Mouse (Mus musculus): ENCODE results near the gene Atp5mpl.

Atp5mpl gene

DNA sequence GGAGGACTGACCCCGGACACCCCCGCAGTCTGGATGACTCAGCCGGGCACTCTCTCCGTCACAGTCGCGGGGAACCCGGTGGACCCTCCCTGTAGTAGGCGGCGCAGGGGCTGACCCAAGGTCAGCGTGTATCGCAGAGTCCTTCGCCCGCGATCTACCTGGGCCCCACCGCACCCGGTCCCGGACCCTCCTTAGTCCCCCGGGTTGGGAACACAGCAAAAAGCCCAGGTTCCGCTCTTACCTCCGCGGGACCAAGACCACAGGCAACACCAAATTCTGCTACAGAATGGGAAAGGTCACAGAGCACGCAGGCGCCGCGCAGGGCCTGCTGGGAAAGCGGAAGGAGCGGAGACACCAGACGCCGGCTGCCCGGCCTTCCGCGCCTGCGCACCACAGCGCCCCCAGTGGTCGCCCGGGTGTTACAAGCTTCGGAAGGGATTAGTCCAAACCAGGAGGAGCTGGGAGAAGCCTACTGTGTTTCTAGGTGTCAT is at the start of gene Atp5mpl:
TSS of gene Atp5mpl (minus strand) at position 295 of the 491 bp plus-strand sequence.
- ChIA-PET CTCF (interaction anchor here (0.5 to 2.0 kb wide), 40 partner anchors 8 to 1303 kb away, joined by 3 to 24 read pairs (median 3); partner anchors contain the start of gene Kif26a (in 1 of the 4)), POLR2A (interaction anchor here in 2 of 4 experiments (0.6 to 2.0 kb wide), 21 partner anchors 9 to 610 kb away, joined by 3 to 17 read pairs (median 3); no protein-coding TSS in a partner anchor)

DNA sequence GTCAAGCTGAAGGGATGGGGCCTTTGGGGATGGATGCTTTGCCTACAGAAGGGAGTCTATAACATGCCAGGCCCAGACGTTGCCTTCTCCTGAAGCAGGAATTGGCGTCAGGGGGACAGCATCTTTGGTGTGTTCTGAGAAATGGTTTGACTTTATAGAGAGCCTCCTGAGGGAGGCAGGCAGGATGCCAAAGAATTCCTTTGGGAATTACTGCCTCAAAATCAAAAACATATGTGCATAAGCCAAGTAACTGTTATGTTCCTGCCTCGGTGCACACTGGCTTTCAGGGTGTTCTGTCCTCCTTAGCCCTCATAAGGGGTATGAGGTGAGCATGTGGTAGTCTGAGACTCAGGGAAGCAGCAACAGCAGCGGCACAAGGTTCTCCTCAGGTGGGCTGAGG is 49.6 kb upstream of the Atp5mpl start:
- POLR2A ChIA-PET, result no interaction called here
- CTCF ChIA-PET, result interaction anchor here in 2 of 4 experiments (1.0 to 1.6 kb wide), 2 partner anchors 15 kb away, joined by 3 read pairs; no protein-coding TSS in a partner anchor

DNA sequence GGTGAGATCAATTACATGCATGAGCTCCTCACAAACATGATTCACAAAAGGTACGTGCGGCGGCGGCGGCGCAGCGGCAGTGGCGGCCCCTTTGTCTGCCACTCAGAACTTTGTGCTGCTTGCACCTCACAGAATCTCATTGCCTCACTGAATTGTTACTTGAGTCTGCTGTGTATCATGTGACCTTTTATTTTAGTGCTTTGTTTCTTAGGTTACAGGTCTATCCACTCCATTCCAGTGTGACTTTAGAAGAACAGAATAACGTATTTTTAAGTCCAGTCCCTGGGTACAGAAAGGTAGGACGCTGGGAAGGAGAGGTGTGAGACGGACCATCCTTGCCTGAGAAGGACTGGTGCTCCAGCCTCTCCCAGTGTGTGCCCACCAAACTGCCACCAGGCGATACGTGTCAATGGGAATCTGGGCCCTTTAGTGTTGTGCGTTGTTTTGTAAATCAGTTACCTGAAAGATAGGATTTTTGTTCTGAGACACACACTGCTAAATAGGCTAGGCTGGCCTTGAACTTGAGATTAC is 46.6 kb upstream of the Atp5mpl start:
- ChIA-PET CTCF (interaction anchor here in 2 of 4 experiments (1.7 to 1.9 kb wide), 2 partner anchors 12 kb away, joined by 4 to 7 read pairs; no protein-coding TSS in a partner anchor), POLR2A (interaction anchor here in 2 of 4 experiments (0.6 to 1.8 kb wide), 2 partner anchors 12 to 1174 kb away, joined by 4 to 6 read pairs; no protein-coding TSS in a partner anchor)

DNA sequence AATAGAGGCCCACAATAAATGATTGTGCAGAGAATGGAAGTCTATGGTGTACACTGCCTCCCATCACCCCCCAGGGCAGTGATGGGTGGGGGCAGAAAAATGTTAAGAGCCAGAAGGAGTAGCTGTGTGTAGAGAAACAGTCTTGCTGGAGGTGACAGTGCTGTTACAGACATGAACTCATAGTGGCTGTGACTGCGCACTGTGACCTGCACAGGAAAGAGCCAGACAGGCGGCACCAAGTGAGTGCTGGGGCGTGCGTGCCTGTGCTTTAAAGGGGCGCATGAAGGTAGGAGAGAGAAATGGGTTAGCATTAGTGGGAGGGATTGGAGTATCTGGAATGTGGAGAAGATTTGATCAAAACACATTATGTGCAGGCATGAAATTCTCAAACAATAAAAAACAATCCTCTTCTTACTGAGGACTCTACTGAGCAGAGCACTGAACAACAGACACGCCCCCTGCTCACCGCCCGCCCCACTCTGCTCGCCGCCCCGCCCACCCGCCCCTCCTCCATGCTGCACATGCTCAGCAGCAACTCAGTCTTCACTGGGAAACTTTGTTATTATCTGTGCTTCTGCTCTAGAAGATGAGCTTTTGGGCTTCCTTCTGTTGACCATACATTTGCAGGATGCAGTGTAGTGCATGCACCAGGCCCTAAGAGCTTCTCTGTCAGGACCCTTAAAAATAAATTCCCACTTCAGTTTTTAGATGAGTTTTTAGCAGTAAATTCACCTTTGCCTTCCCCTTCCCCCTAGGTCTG is 45.9 kb upstream of the Atp5mpl start:
- POLR2A ChIA-PET, result interaction anchor here in 3 of 4 experiments (0.6 to 1.8 kb wide), 6 partner anchors 12 to 1173 kb away, joined by 3 to 7 read pairs (median 5); no protein-coding TSS in a partner anchor
- CTCF ChIA-PET, result interaction anchor here in 3 of 4 experiments (0.6 to 1.9 kb wide), 6 partner anchors 11 to 546 kb away, joined by 3 to 10 read pairs (median 6); no protein-coding TSS in a partner anchor

DNA sequence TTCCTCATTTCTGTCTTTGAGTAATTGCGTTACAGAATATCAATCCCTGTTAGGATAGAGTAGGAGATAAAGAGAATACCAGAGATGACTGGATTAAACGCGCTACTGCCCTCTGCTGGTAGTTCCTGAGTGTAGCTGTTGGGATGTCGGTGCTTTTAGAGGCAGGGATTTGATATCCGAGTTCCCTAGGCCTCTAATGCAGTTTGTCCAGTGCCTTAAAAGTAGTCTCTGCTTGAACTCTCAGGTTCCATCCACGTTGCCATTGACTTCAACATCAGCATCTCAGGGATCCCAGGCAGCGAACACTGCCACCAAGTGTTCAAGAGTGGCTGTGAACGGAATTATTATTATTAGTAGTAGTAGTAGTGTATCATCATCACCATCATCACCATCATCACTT is 34.4 kb upstream of the Atp5mpl start:
- CTCF ChIA-PET, result interaction anchor here (0.5 to 2.3 kb wide), 36 partner anchors 9 to 551 kb away, joined by 3 to 17 read pairs (median 4); partner anchors contain the start of genes Atp5mpl (in 1 of the 4) and Zfyve21 (in 1 of the 4)
- POLR2A ChIA-PET, result interaction anchor here in 1 of 4 experiments (0.6 to 0.9 kb wide), 2 partner anchors 160 to 196 kb away, joined by 3 read pairs; no protein-coding TSS in a partner anchor

DNA sequence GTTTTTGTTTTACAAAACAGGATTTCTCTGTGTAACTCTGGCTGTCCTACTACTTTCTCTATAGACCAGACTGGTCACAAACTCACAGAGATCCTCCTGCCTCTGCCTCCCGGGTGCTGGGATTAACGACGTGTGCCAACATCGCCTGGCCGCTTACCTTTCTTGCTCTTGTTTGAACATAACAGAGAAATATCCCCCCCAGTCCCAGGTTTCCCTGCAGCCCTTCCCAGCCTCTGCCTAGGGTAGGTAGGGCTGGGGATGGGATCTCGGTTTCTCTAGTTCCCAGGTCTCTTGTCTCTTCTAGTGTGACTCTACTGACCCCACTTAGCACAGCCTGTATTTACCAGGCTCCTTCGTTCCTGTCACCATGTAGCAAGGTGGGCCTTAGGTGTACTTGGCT is 33.0 kb upstream of the Atp5mpl start:
- POLR2A ChIA-PET, result no interaction called here
- CTCF ChIA-PET, result interaction anchor here in 2 of 4 experiments (0.6 to 2.3 kb wide), 5 partner anchors 23 to 456 kb away, joined by 3 to 8 read pairs (median 3); no protein-coding TSS in a partner anchor

DNA sequence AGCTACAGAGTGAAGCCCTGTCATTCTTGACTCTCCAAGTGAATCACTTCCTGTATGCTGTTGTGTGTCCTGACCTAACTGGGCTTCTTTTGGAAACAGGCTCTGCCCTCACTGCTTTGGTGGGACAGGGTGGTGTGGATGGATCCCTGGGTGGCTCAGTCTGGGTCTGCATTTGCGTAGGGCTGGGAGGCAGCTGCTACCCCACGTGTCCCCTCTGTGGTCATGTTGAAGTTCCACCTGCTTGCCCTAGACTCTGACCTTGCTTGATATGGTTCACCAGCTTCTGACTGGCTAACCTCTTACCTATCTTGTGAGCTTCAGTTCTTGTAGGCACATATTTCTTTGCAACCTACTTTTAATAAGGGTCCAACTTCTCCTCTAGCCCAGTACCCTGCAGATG is 28.4 kb upstream of the Atp5mpl start:
- POLR2A ChIA-PET, result no interaction called here

DNA sequence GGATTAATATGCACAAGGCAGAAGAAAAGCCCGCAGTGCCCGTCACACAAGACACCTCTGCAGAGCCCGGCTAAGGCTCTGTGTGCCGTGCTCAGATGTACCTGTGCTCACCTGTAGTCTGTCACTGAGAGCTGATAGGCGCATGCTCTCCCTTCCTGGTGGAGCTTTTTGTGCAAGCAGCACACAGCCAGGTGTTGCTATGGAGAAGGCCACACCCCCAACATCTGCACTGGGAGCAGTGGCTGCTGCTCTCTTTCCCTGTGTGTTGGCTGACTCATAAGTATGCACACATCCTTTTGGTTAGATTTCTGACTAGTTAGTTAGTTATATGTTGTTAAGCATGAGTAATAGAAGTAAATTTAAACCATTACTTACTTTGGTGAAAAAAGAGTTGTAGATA is 25.8 kb upstream of the Atp5mpl start:
- ChIA-PET POLR2A (interaction anchor here in 1 of 4 experiments (0.9 kb wide), 1 partner anchor 16 kb away, joined by 3 read pairs; no protein-coding TSS in a partner anchor), CTCF (interaction anchor here in 2 of 4 experiments (1.0 to 1.1 kb wide), 3 partner anchors 9 to 26 kb away, joined by 3 to 5 read pairs (median 5); partner anchors contain the start of gene Atp5mpl (in 1 of the 2))

More for the DNA sequence above, 28.4 kb upstream of the Atp5mpl start:
- CTCF ChIA-PET, result no interaction called here

DNA sequence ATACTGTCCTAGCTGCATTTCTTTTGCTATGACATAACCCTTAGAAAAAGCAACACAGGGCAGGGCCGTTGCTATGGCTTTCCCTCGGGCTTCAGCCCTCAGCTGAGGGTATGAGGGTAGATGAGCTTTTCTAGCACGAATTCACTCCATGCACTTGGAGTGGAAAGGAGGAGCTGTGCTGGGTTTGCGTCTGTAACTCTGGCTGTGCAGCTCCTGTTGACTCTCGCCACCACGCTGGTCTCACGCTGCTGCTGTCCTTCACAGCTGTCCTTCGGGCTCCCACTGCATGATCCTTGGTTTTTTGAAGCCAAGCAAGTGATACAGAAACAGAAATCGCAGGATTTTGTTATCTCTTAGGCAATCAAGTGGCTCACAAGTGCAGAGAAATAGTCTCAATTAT is 20.0 kb upstream of the Atp5mpl start:
- ChIA-PET CTCF (interaction anchor here in 2 of 4 experiments (1.5 to 2.4 kb wide), 3 partner anchors 14 to 20 kb away, joined by 5 to 6 read pairs (median 5); partner anchors contain the start of gene Atp5mpl (in 1 of the 2)), POLR2A (interaction anchor here in 3 of 4 experiments (1.1 to 1.8 kb wide), 4 partner anchors 10 to 21 kb away, joined by 3 to 4 read pairs (median 4); partner anchors contain the start of gene Tdrd9 (in 1 of the 3))

DNA sequence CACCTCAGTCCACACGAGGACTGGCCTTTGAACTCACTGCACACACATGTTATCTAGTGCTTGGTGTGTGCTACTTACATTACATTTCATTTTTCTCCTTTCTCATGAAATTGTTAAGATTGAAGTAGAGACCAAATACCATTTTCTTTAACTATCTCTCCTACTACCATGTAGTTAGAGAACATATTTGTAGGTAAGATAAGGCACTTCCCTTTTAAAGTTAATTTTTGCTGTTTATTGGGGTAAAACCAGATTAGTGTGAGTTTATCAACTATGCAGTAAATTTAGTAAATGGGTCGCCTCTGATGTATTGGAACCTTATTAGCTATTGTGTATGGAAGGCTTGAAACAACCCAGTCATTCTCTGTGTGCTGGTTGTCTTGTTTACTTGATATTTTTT is 16.4 kb upstream of the Atp5mpl start:
- ChIA-PET CTCF (interaction anchor here in 1 of 4 experiments (0.9 to 1.8 kb wide), 2 partner anchors 10 to 16 kb away, joined by 3 to 4 read pairs; partner anchors contain the start of gene Atp5mpl), POLR2A (interaction anchor here in 1 of 4 experiments (1.0 kb wide), 1 partner anchor 16 kb away, joined by 3 read pairs; the partner anchor contains the start of gene Atp5mpl)

DNA sequence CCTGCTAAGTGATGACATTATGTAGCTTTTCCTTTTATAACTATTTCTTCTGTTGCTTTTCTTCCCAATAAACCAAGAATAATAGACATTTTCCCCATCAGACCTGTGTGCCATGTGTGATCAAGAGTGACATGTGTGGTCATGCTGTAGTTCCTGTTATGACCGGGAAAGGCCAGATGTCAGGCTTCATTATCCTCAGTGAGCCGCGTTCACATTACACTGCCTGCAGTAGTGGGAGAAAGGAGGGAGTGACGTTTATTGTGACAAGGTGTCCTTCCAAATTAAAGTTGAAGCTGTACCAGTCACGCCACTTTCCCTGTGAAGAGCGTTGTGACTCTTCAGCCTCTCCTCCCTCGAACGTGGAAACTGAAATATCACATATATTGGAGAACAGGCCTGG is 15.1 kb upstream of the Atp5mpl start:
- CTCF ChIA-PET, result interaction anchor here in 1 of 4 experiments (0.9 kb wide), 1 partner anchor 9 kb away, joined by 3 read pairs; no protein-coding TSS in a partner anchor

DNA sequence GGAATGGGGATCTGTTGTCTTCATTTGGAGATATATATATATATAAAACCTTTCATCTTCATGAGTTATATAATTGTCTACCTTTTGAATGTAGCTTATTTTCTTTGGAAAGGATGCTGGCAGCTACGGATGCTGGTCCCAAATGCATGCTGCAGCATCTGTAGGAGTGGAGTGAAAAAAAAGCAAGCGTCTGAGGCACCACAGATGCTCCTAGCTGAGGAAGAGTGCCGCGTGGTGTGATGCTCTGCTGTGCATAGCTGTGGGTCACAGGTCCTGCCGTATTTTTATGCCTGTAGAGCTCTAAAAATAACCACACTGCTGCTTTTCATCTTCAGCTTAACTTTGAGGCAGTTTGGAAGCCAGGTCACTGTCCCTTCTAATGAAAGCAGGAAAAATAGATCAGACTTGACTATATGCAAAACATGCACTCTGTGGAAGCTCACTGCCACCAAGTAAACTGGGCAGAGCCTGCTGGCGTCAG is 14.2 kb upstream of the Atp5mpl start, which contains the start of gene Rd3l:
TSS of gene Rd3l (minus strand) at position 431 of the 481 bp plus-strand sequence.
- ChIA-PET POLR2A (interaction anchor here in 2 of 4 experiments (0.5 to 1.6 kb wide), 4 partner anchors 9 to 42 kb away, joined by 3 to 5 read pairs (median 3); partner anchors contain the start of gene Tdrd9 (in 1 of the 2)), CTCF (interaction anchor here in 2 of 4 experiments (0.7 to 0.9 kb wide), 2 partner anchors 8 to 23 kb away, joined by 3 read pairs; no protein-coding TSS in a partner anchor)

More for the DNA sequence above, 15.1 kb upstream of the Atp5mpl start:
- POLR2A ChIA-PET, result no interaction called here

DNA sequence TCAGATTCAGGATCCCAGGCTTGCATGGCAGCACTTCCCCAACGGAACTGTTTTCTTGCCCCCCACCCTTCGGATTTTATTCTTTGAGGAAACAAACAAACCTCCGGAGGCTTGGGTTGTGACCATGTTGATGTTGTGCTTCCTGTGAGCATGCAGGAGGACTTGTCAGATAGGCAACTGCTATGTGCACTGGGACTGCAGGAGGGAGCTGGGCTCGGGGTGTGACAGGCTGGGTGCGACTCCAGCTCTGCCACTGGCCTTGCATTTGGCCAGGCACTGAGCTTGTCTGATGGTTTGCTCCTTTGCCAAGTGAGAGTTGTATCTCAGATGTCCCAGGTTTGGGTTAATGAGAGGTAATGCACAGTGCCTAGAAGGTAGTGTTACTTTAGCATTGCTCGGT is 11.5 kb upstream of the Atp5mpl start:
- CTCF ChIA-PET, result interaction anchor here (0.6 to 3.0 kb wide), 9 partner anchors 11 to 720 kb away, joined by 3 to 11 read pairs (median 5); partner anchors contain the start of gene Atp5mpl (in 3 of the 4)
- POLR2A ChIA-PET, result interaction anchor here (0.7 to 3.6 kb wide), 8 partner anchors 11 to 1982 kb away, joined by 3 to 17 read pairs (median 4); partner anchors contain the start of gene Atp5mpl (in 1 of the 4)

DNA sequence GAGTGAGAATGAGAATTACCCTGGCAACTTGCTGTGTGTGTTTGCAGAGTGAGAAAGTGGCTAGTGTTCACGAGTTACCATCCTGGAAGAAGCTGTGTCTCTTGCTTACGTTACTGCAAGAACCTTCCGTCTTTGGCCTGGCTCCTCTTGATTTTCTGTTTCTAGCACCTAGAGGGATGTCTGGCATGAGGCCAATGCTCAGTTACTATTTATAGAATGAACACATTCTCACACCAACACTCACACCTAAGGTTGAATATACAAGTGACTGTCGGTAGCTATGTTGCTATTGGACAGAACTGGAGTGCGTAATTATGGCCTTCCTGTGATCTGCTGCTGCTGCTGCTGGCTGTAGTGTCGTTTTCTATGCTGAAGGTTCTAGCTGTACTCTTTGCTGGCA is 10.4 kb upstream of the Atp5mpl start:
- POLR2A ChIA-PET, result interaction anchor here in 2 of 4 experiments (1.0 to 3.6 kb wide), 5 partner anchors 9 to 19 kb away, joined by 3 to 17 read pairs (median 3); partner anchors contain the start of gene Atp5mpl (in 1 of the 2)
- CTCF ChIA-PET, result interaction anchor here (0.5 to 3.0 kb wide), 5 partner anchors 10 to 981 kb away, joined by 3 to 11 read pairs (median 5); partner anchors contain the start of gene Atp5mpl (in 2 of the 4)

DNA sequence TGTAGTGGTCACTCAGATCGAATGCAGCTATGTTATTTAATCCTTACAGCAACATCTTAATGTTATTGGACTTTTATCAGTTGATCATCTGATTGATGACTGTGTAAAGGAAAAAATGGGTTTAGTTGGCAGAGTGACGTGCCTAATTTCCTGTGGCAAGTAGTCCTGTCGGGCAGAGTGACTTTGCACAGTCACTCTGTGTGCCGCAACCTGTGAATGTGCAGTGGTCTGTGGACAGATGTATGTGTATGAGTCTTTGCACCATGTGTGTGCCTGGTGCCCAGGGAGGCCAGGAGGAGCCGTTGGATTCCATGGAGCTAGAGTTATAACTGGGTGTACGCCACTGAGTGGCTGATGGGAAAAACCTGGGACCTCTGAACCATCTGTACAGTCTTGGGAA is 7.8 kb upstream of the Atp5mpl start:
- ChIA-PET CTCF (no interaction called here), POLR2A (no interaction called here)

DNA sequence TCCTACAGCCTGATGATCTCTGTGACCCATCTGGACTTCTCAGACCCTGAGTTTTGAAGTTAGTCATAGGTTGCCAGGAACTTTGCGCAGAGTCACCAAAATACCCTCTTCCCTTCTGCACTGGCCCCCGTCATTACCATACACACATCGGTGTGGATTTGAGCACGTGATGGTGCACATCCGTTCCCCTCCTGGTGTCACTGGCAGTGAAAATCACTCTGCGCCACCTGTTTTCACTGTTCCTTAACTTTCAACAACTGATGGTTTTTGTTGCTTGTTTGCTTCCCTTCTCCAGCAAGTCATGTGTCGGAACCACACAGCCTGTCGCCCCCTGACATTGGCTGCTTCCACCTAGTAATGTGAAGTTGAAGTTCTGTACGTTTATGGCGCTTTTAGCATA is 5.7 kb upstream of the Atp5mpl start:
- ChIA-PET CTCF (no interaction called here), POLR2A (interaction anchor here in 1 of 4 experiments (1.7 kb wide), 1 partner anchor 64 kb away, joined by 3 read pairs; no protein-coding TSS in a partner anchor)

DNA sequence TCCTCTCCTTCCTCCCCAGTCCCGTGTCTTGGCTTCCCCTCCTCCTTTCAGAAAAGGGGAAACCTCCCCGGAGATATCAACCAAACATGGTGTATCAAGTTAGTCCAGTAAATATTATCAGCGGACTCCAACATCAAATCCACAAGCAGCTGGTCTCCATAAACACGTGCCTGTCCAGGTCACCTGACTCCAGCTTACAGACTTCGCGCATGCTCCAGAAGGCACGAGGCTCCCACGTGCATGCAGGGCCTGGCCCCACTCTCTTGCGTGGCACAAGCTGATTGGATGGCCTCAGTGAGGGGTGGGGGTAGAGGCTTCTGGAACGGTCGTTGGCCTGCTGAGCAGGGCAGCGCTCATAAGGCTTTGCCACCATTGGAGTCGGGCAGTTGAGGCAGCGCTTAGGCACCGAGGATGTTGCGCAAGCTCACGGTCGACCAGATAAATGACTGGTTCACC is 4.5 kb upstream of the Atp5mpl start, which contains the start of gene Tdrd9:
TSS of gene Tdrd9 (plus strand) at position 329 of the 456 bp plus-strand sequence.
- CTCF ChIA-PET, result interaction anchor here in 2 of 4 experiments (1.5 kb wide), 2 partner anchors 13 kb away, joined by 3 to 9 read pairs; no protein-coding TSS in a partner anchor
- POLR2A ChIA-PET, result interaction anchor here in 3 of 4 experiments (0.6 to 3.1 kb wide), 13 partner anchors 8 to 385 kb away, joined by 3 to 13 read pairs (median 3); partner anchors contain the start of genes Ckb (in 1 of the 3) and Rd3l (in 1 of the 3)

Measured in embryonic stem cell, embryonic (primary cell).